Mouse (Mus musculus) brain, embryonic 18.5 days (tissue): ENCODE results near the gene Olfr492.

ENCODE experiments used
- DNase-seq: peaks from one replicate; pipeline ENCODE4 v3.0.0-alpha.2; 2012; ENCODE audit warnings: low read depth, low spot score

The Olfr492 gene

GRCm38 (mm10) chr7:108323574-108323973 lies at the start of gene Olfr492:
Olfr492 (minus strand) TSS chr7:108323674.
- no peak for DNase-seq

DNA sequence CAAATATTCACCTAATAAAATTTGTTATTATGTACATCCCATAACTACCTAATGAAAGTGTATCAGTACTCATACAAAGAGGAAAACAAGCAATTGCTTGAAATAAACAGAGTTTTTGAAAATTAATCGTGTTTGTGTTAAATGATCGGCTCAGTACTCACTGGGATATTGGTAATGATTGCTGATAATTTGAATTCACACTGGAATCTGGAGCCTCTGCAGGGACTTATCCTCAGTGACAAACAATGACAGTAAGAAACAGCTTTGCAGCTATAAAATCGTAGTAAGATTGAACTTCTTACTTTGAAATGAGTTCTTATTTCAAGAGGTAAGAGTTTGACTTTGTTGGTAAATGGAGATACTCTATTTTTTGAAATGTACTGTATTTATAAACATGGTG lies 41.6 kb upstream of the Olfr492 start, which contains the start of gene Olfr494:
Olfr494 (plus strand) TSS at position 301 of the 400 bp plus-strand sequence.
- no peak for DNase-seq

DNA sequence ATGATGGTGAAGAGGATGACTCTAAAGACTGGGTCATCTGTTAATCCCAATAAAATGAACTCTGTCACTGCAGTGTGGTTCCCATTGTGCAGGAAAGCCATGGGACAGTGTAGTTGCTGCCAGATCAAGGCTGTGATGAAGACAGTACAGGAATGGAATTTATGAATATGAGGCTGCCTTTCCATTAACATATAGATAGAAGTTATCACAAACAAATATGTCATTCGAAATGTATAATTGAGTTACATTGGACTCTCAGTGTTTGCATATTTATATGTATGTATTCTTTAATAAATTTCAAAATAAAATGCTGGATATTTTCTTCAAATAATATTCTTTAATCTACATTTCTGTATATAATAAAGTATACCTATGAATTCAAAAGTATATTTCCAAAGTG lies 23.4 kb upstream of the Olfr492 start, which contains the start of gene Olfr493:
Olfr493 (minus strand) TSS at position 101 of the 400 bp plus-strand sequence.
- no peak for DNase-seq

DNA sequence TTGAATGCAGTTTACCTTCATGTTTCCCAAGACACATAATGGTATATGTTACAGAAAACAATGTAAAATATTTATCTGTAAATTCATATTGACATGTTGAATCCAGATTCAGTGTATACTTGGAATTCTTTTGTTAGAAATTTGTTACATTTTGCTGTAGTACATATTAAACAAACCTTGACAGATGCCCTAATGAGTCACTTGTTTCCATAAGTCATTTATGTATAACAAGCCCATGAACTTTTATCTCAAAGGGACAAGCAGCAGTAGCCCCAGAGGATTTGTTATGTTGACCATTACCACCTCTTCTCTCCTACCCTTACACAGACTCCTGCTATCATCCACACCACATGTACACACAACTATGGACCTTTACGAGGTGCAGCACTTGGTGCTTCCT lies 10.3 kb downstream of the Olfr492 start, which contains the start of gene Olfr491:
Olfr491 (plus strand) TSS at position 301 of the 400 bp plus-strand sequence.
- no peak for DNase-seq

- no peak for DNase-seq
Observed at GRCm38 (mm10) chr7:108288834-108289233, 34.6 kb downstream of the Olfr492 start, which contains the start of gene Olfr490. Olfr490 (minus strand) TSS chr7:108288934.
